Mouse (Mus musculus): ENCODE results near the gene Nfkbie.

- TF ChIP-seq CTCF (IDR thresholded peaks at IDR 0.05; ENCODE audit: low read depth, low read length) (no peak), GATA1 (IDR thresholded peaks at IDR 0.05; ENCODE audit: borderline replicate concordance, low read length) (no peak)
Measured at GRCm38 (mm10) chr17:45580958-45581477, 25.5 kb downstream of the Nfkbie start.
